Mouse (Mus musculus) C2C12 (cell line): ENCODE results near the gene Ypel2. TPM values are rescaled to one million over a fixed set of nuclear protein-coding genes. Genes with fewer than 3 reads are reported as not detected.

Source experiments
- H3K27me3 ChIP-seq: one replicate; pipeline ENCODE4 v1.6.1; 2011; ENCODE audit not compliant: control insufficient read depth, insufficient read depth, insufficient read length
- H3K36me3 ChIP-seq: one replicate; pipeline ENCODE4 v1.6.1; 2011; ENCODE audit not compliant: control insufficient read depth, insufficient read depth
- H3K4me3 ChIP-seq: one replicate; pipeline ENCODE4 v1.5.1; 2011; ENCODE audit warnings: mild to moderate bottlenecking, control low read depth; ENCODE audit not compliant: poor library complexity, insufficient read depth, severe bottlenecking
- H3K79me2 ChIP-seq: one replicate; pipeline ENCODE4 v1.6.1; 2011; ENCODE audit not compliant: control insufficient read depth, insufficient read depth
- H3K79me3 ChIP-seq: one replicate; pipeline ENCODE4 v1.6.1; 2011; ENCODE audit warnings: low read depth, control low read depth
- H3ac ChIP-seq: one replicate; pipeline ENCODE3; 2011; ENCODE audit warnings: low read depth; ENCODE audit not compliant: control insufficient read depth, insufficient read length
- CEBPB ChIP-seq: IDR thresholded peaks from one replicate; pipeline ENCODE4 v1.6.1; 2011; ENCODE audit warnings: low read depth, mild to moderate bottlenecking, control low read depth, moderate library complexity
- CTCF ChIP-seq: IDR thresholded peaks from one replicate; pipeline ENCODE4 v1.5.1; 2011; ENCODE audit not compliant: control insufficient read depth, insufficient read depth, insufficient read length
- FOSL1 ChIP-seq: IDR thresholded peaks from one replicate; pipeline ENCODE4 v1.8.0; 2011; ENCODE audit warnings: mild to moderate bottlenecking, low read length; ENCODE audit not compliant: poor library complexity, insufficient read depth, severe bottlenecking
- MAX ChIP-seq: IDR thresholded peaks from one replicate; pipeline ENCODE4 v1.6.1; 2011; ENCODE audit warnings: mild to moderate bottlenecking, control low read depth
- MYOD1 ChIP-seq: IDR thresholded peaks from one replicate; pipeline ENCODE4 v1.6.1; 2011; ENCODE audit warnings: low read depth; ENCODE audit not compliant: control insufficient read depth, insufficient read length
- MYOG ChIP-seq: IDR thresholded peaks from one replicate; pipeline ENCODE4 v1.6.1; 2011; ENCODE audit not compliant: control insufficient read depth, insufficient read length; ENCODE audit errors: extremely low read depth
- USF1 ChIP-seq: IDR thresholded peaks from one replicate; pipeline ENCODE4 v1.6.1; 2011; ENCODE audit warnings: low read depth, mild to moderate bottlenecking, control low read depth, moderate library complexity
- polyA plus RNA-seq: library from polyadenylated mRNA; unstranded; fragments of >200 nt; fragmentation: generic; extraction: Trizol; gene quantifications from one replicate; pipeline ENCODE4 v1.2.1, GENCODE M21; 2012; ENCODE audit warnings: missing spikeins

The Ypel2 gene
- polyA plus RNA-seq, 1 experiment = 0.14 TPM

GRCm38 (mm10) chr11:87019431-87019830 is 25.9 kb upstream of the Ypel2 start:
- Histone ChIP-seq H3K27me3 (no peaks in the 10 kb centered on the region), H3ac (no peak overlapping the region), H3K36me3 (no peaks in the 10 kb centered on the region), H3K79me3 (no peaks in the 10 kb centered on the region), H3K4me3 (no peak overlapping the region), H3K79me2 (no peaks in the 10 kb centered on the region)
- TF ChIP-seq CEBPB (no peak), MYOG (no peak), MAX (no peak), USF1 (no peak), CTCF (no peak), FOSL1 (no peak), MYOD1 (no peak)

GRCm38 (mm10) chr11:87018081-87018480 is 24.6 kb upstream of the Ypel2 start:
- no peaks in the 10 kb centered on the region for H3K36me3 ChIP-seq
- H3K27me3 ChIP-seq = no peaks in the 10 kb centered on the region
- H3K4me3 ChIP-seq = no peak overlapping the region
- no peaks in the 10 kb centered on the region for H3K79me3 ChIP-seq
- TF ChIP-seq CTCF (no peak), MYOG (no peak), FOSL1 (no peak), MYOD1 (no peak), MAX (no peak), USF1 (no peak), CEBPB (no peak)
- H3K79me2 ChIP-seq = no peaks in the 10 kb centered on the region
- no peak overlapping the region for H3ac ChIP-seq

- Histone ChIP-seq H3K79me3 (no peaks in the 10 kb centered on the region), H3K4me3 (no peak overlapping the region), H3ac (no peak overlapping the region), H3K79me2 (no peaks in the 10 kb centered on the region), H3K27me3 (no peaks in the 10 kb centered on the region), H3K36me3 (no peaks in the 10 kb centered on the region)
- TF ChIP-seq MYOG = no peak
- TF ChIP-seq CTCF = no peak
- TF ChIP-seq MAX = no peak
- TF ChIP-seq FOSL1 = no peak
- TF ChIP-seq USF1 = no peak
These were observed 22.2 kb upstream of the Ypel2 start for GRCm38 (mm10) chr11:87015691-87016090.

- Histone ChIP-seq H3K4me3 (no peak overlapping the region), H3K79me2 (no peaks in the 10 kb centered on the region), H3K79me3 (no peaks in the 10 kb centered on the region), H3K36me3 (no peaks in the 10 kb centered on the region), H3K27me3 (no peaks in the 10 kb centered on the region), H3ac (no peak overlapping the region)
- TF ChIP-seq MYOD1 (no peak), CTCF (peak; percentile 41), CEBPB (no peak), USF1 (no peak), MAX (no peak), FOSL1 (no peak), MYOG (no peak)
These were observed 17.0 kb upstream of the Ypel2 start for GRCm38 (mm10) chr11:87010476-87010875.

GRCm38 (mm10) chr11:87007371-87007770 is 13.9 kb upstream of the Ypel2 start:
- no peak overlapping the region for H3ac ChIP-seq
- TF ChIP-seq MAX (no peak), CTCF (no peak), CEBPB (no peak)
- no peaks in the 10 kb centered on the region for H3K36me3 ChIP-seq
- H3K4me3 ChIP-seq = no peak overlapping the region
- no peaks in the 10 kb centered on the region for H3K27me3 ChIP-seq
- no peaks in the 10 kb centered on the region for H3K79me2 ChIP-seq
- no peaks in the 10 kb centered on the region for H3K79me3 ChIP-seq

- Histone ChIP-seq H3K79me3 (no peaks in the 10 kb centered on the region), H3K27me3 (no peaks in the 10 kb centered on the region), H3K4me3 (no peak overlapping the region), H3ac (no peak overlapping the region), H3K36me3 (no peaks in the 10 kb centered on the region), H3K79me2 (no peaks in the 10 kb centered on the region)
- TF ChIP-seq CEBPB (peak; percentile 13), CTCF (no peak)
These were observed 11.7 kb upstream of the Ypel2 start for GRCm38 (mm10) chr11:87004960-87005755.
